Mouse (Mus musculus): ENCODE measurements around the gene Lsm2.
"Not testable (repeated sequence)": the region's sequence is repeated elsewhere in the genome, so short reads cannot be mapped to it uniquely, and the experiment has no call there.

The Lsm2 gene

DNA sequence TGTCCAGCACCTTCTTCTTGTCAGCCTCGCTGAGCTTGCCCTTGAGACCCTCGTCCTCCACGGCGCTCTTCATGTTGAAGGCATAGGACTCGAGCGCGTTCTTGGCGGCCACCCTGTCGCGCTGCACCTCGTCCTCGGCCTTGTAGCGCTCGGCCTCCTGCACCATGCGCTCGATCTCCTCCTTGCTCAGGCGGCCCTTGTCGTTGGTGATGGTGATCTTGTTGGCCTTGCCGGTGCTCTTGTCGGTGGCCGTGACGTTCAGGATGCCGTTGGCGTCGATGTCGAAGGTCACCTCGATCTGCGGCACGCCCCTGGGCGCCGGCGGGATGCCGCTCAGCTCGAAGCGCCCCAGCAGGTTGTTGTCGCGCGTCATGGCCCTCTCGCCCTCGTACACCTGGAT lies 24.4 kb upstream of the Lsm2 start:
- not testable (repeated sequence) for DNase-seq

DNA sequence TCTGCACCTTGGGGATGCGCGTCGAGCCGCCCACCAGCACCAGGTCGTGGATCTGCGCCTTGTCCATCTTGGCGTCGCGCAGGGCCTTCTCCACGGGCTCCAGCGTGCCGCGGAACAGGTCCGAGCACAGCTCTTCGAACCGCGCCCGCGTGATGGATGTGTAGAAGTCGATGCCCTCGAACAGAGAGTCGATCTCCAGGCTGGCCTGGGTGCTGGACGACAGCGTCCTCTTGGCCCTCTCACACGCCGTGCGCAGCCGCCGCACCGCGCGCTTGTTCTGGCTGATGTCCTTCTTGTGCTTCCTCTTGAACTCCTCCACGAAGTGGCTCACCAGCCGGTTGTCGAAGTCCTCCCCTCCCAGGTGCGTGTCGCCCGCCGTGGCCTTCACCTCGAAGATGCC lies 23.7 kb upstream of the Lsm2 start:
- DNase-seq = not testable (repeated sequence)

DNA sequence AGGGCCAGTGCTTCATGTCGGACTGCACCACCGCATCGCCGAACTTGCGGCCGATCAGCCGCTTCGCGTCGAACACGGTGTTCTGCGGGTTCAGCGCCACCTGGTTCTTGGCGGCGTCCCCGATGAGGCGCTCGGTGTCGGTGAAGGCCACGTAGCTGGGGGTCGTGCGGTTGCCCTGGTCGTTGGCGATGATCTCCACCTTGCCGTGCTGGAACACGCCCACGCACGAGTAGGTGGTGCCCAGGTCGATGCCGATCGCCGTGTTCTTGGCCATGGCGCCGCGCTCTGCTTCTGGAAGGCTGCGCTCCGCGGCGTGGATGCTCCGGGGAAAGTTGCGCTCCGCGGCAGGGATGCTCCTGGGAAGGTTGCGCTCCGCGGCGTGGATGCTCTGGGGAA lies 22.9 kb upstream of the Lsm2 start:
- DNase-seq = not testable (repeated sequence)

DNA sequence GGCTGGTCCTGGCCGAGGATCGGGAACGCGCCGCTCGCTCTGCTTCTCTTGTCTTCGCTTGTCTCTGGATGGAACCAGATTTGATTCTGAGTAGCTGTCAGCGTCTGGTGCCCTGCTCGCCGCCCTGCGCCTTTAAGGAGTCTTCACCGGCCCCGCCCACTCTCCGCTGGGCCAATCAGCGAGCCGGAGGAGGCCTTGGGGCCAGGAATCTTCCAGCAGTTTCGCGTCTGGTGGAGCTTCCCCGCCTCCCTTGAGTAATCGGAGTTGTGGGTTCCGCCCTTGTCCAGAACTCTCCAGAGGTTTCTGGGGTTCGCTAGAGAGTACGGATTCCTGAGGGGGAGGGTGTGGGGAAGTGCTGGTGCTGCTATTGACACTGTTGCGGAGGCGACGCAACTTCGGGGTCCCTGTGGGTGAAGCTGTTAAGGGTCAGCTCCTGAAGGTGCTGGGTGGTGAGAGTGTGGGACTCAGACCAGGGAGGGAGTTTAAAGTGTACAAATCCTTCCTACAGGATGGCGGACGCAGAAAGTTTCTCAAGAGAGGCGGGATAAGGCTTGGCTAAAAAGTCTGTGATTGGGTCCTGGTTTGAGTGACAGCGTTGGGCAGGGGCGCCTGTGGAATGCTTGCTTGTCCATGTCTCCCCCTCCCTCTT lies 22.4 kb upstream of the Lsm2 start, which contains the start of gene Hspa1b:
Gene Hspa1b, minus strand, starts transcription at position 109 of the 649 bp plus-strand sequence.
- peak; percentile 84 for DNase-seq

DNA sequence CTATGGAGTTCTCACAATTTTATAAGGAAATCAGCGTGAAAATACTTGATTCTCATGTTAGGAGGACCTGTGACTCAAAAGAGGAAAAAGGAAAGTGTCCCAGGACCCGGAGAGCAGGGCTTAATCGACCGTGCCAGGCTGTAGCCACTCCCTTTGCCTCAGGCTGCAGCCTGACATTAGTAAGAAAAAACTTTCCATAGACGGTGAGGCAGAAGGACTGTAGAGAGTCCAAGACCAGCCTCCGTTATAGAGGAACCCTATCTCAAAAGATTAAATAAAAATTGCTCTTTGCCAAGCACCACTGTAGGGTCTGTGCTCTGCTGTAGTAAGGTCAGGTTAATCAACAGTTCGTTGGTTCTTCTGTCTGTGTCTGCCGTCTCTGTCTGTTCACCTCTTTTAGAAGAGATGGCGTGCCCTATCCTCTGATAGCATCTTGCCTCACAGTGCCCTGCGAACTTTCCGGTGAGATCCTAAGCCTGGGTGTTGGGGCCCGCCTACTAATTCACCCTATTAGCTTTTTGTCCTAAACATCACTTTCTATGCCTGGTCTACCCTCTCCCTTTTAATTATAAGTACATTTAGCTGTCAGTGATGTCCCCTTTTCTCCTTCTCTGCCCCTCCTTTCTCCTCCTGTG lies 21.7 kb upstream of the Lsm2 start:
- peak; percentile 35 for DNase-seq

DNA sequence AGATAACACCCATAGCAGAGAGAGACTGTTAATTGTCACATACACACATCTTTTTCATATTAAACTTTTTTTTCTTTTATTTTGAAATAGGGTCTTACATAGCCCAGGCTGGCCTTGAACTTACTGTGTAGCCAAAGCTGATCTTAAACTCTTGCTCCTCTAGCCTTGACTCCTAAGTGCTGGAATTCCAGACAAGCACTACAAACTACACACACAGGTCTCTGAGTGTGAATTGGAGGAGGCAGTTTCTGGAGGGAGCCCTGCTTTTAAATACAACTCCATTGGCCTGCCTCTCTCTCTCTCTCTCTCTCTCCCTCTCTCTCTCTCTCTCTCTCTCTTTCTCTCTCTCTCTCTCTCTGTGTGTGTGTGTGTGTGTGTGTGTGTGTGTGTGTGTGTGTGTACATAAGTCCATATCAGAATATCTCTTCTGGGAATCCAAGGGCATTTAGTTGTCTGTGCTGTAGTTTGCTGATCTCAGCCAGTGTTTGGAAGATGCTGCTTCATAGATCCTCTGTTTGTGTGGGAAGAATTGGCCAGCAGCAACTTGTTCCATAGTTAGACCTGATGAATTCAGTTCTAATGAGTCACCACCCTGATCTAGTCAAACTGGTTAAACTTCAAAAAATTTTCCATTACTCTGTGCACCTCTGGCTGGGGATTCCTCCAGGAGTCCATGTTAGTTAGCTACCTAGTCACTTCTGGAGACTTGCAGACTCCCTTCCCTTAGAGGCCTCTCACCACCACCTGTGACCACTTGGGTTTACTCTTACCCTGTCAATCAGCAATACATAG lies 20.8 kb upstream of the Lsm2 start:
- DNase-seq = no peak

DNA sequence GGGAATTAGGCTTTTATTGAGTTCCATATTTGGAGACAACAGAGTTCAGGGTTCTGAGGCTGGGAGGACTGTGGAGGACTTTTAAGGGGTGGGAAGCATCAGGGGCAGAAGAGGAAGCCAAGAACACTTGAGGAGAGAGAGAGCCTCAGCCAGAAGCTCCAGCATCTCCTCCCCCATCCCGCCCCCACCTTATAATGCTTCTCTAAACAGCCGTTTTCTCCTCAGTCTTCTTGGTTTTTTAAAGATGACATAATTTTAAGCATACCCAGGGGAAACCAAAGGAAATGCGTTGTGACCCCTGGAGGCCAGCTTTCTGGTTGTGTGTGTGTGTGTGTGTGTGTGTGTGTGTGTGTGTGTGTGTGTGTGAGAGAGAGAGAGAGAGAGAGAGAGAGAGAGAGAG lies 19.5 kb upstream of the Lsm2 start:
- no peak for DNase-seq

DNA sequence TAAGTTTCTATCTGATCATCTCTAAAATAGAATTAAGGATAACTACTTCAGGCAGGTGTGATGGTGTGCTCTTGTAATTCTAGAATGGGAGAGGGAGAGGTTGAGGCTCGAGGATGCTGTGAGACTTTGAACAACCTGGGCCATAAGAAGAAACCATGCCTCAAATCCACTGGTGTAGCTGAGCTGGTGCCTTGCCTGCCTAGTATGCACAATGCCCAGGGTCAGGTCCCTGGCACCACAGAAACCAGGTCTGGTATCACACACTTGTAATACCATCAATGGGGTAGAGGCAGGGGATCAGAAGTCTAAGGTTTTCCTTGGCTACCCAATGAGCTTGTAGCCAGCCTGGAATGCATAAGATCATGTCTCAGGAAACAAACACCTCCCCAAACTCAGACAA lies 18.8 kb upstream of the Lsm2 start:
- DNase-seq = no peak

DNA sequence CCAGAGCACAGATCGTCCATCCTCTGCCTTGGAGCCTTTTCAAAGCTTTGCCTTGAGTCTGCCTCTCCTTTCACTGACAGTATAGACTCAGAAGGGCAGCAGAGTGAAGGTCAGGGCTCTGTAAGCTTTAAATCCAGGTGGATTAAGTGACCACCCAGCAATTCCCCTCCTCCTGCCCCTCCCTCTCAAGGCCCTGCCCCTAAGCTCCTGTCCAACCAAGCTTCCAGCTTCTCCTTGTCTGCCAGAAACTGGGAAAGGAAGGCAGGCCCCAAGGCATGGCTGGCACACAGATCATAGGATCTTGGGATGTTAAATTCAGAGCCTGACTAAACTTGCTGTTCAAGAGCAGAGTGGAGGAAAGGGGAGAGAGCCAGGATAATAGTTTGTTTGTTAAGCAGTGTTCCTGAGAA lies 17.0 kb upstream of the Lsm2 start:
- no peak for DNase-seq

DNA sequence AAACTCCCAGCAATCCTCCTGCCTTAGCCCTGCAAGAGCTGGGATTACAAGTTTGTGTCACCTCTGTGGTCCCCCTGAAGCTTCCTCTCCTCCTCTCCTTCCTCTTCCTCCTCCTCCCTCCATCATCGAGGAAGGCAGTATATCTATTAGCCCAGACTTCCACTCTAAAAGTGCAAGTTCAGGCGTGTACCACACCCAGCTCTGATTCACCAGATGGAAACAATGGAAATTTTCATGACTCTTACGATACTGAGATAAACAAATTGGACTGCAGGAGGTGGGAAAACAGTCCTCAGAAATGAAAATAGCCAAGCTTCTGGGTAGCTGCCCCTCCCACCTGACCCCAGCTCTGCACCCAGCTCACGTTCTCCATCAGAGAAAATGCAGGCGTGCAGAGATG lies 16.0 kb upstream of the Lsm2 start:
- no peak for DNase-seq

DNA sequence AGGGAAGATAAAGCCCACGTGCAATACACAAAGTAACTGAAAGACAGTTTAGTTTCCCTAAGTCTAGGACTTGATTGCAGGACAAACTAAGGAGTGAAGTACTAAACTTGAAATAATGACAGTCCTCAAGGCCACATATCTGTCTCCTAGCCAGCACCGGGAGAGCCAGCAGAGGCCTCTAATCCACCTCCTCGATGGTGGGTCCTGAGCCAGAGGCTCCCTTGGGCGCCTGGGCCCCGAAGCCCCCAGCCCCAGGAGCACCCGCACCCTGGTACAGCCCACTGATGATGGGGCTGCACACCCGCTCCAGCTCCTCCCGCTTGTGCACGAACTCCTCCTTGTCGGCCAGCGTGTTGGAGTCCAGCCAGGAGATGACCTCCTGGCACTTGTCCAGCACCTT lies 11.8 kb upstream of the Lsm2 start, which contains the start of gene Gm20481:
Gene Gm20481, plus strand, starts transcription at position 91 of the 400 bp plus-strand sequence.
- DNase-seq = not testable (repeated sequence)

DNA sequence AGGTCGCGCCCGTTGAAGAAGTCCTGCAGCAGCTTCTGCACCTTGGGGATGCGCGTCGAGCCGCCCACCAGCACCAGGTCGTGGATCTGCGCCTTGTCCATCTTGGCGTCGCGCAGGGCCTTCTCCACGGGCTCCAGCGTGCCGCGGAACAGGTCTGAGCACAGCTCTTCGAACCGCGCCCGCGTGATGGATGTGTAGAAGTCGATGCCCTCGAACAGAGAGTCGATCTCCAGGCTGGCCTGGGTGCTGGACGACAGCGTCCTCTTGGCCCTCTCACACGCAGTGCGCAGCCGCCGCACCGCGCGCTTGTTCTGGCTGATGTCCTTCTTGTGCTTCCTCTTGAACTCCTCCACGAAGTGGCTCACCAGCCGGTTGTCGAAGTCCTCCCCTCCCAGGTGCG lies 10.8 kb upstream of the Lsm2 start:
- DNase-seq = not testable (repeated sequence)

DNA sequence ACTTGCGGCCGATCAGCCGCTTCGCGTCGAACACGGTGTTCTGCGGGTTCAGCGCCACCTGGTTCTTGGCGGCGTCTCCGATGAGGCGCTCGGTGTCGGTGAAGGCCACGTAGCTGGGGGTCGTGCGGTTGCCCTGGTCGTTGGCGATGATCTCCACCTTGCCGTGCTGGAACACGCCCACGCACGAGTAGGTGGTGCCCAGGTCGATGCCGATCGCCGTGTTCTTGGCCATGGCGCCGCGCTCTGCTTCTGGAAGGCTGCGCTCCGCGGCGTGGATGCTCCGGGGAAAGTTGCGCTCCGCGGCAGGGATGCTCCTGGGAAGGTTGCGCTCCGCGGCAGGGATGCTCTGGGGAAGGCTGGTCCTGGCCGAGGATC lies 10.0 kb upstream of the Lsm2 start:
- DNase-seq = not testable (repeated sequence)

DNA sequence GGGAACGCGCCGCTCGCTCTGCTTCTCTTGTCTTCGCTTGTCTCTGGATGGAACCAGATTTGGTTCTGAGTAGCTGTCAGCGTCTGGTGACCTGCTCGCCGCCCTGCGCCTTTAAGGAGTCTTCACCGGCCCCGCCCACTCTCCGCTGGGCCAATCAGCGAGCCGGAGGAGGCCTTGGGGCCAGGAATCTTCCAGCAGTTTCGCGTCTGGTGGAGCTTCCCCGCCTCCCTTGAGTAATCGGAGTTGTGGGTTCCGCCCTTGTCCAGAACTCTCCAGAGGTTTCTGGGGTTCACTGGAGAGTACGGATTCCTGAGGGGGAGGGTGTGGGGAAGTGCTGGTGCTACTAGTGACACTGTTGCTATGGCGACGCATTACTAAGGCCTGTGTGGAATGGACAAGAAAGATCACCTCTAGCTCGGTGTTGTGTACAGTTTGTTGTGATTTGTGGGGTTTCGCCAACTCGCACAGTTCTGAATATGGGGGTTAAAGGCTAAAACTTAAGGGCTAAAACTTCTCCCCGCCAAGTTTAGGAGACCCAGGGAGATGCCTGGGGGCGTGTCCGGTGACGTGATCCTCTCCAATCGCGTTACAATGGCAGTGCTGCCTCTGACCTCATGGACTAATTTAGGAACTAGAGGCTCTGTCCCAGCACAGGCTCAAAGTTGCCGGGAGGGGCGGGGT lies 9.5 kb upstream of the Lsm2 start, which contains the start of the genes Hspa1a and Hspa1l:
Gene Hspa1a, minus strand, starts transcription at position 88 of the 681 bp plus-strand sequence.
Gene Hspa1l, plus strand, starts transcription at position 635 of the 681 bp plus-strand sequence.
- peak; percentile 82 for DNase-seq

DNA sequence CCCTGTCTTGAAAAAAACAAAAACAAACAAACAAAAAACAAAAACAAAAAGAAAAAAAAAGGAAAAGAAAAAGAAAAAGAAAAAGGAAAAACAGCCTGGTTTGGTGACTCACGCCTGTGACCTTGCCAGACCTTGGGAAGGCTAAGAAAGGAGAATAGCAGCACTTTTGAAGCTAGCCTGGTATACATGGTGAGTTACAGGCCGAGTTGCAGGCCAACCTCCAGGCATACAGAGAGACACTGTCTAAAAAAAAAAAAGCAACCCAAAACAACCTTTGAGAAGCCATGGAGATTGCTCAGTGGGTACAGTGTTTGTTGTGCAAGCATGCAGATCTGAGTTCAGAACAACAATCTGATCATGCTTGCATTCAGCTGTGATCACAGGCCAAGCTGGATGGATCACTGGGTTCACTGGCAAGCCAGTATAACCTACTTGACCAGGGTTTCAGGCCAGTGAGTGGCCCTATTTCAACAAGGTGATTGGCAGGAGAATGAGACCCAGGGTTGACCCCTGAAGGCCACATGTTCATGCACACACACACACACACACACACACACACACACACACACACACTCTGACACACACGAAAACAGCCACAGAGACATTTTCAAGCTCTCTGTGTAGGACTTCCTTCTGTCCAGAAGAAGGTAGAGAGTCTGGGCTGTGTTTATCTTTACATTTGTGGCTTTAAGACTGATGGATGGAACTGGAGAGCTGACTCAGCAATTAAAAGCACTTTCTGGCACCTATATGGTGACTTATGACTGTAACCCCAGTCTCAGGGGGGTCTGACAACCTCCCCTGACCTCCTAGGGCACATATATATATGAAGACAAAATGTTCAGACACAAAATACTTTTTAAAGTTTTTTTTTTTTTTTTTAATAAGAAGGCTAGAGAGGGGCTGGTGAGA lies 5.8 kb upstream of the Lsm2 start:
- no peak for DNase-seq

DNA sequence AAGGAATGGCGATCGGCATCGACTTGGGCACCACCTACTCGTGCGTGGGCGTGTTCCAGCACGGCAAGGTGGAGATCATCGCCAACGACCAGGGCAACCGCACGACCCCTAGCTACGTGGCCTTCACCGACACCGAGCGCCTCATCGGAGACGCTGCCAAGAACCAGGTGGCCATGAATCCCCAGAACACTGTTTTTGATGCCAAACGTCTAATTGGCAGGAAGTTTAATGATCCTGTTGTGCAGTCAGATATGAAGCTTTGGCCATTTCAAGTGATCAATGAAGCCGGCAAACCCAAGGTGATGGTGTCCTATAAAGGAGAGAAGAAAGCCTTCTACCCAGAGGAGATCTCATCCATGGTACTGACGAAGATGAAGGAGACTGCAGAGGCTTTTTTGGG lies 4.7 kb upstream of the Lsm2 start:
- no peak for DNase-seq

DNA sequence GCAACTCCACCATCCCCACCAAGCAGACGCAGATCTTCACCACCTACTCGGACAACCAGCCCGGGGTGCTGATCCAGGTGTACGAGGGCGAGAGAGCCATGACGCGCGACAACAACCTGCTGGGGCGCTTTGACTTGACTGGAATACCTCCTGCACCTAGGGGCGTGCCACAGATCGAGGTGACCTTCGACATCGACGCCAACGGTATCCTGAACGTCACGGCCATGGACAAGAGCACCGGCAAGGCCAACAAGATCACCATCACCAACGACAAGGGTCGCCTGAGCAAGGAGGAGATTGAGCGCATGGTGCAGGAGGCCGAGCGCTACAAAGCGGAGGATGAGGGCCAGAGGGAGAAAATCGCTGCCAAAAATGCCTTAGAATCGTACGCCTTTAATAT lies 3.4 kb upstream of the Lsm2 start:
- no peak for DNase-seq

DNA sequence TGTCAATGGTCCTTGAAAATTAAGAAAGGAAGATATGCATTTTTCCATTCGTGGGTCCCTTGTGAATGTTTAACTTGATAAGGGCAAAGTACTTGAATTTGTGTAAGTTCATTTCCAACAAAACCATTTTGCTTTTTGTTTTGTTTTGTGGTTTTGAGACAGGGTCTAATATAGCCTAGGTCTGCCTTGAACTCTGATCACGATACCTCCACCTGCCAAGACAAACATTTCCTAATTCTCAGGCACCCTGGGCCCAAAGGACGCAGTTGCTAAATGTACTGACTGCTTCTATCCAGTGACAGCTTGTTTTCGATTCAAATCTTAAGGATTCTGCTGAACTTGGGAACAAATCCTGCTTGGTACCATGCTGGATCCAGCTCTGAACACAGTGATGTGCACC lies 2.0 kb upstream of the Lsm2 start:
- no peak for DNase-seq

DNA sequence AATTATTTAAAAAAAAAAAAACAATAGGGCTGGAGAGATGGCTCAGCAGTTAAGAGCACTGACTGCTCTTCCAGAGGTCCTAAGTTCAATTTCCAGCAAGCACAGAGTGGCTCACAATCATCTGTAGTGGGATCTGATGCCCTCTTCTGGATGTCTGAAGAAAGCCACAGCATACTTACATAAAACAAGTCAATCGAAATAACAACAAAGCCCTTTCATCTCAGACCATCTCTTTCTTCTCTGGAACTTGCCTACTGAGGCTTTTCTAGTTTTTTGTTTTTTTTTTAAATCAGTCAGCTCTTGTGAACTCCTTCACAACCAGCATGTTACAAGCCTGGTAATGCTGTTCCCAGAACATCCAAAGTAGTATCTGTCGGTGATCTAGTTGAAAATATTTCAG lies 1.0 kb upstream of the Lsm2 start:
- DNase-seq = peak; percentile 39

DNA sequence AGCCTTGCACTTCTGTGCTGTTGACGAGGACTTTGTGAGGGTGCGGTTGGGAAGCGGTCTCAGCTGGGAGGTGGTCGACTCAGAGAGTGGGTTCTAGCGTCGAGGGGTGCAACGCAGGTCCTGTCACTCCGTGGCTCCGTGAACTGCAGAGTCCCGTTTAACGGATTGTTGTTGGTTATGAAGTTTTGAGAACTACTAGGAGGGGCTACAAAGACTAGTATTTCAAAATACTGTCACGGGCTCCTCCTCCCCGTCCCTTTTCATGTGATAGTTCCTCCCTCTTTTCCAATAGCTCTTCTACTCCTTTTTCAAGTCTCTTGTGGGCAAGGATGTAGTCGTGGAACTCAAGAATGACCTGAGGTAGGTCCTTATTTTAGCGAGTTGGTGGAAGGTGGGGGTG lies 666 bp downstream of the Lsm2 start:
- DNase-seq = no peak

DNA sequence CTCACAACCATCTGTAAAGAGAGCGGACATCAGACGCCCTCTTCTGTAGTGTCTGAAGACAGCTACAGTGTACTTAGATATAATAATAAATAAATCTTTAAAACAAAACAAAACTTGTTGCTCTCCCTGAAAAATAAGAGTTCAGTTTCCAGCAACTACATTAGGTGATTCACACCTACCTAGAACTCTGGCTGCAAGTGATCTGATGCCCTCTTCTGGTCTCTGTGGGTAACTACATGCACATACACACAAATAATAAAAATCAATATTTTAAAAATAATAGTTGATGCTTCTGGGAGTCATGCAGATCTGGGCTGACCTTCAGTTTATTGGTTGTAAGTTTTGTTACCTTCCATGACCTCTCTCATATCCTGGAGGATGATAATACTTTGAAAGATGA lies 2.6 kb downstream of the Lsm2 start:
- peak; percentile 40 for DNase-seq

DNA sequence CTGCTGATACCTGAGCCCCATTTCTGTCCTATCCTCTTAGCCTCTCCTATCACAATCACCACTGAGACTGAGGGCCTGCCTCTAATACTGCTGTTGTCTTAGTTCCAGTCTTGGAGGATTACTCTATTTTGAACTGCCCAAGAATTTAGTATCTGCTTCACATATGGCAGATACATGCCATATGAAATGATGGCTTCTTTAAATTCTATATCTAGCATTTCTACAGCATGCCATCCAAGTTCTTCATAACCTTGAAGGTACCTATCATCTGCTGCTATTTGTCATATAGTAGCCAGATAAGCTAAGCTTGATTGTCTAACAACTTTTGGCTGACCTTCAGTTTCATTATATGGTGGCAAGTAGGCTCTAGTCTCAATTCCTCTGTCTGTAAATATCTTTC lies 13.1 kb downstream of the Lsm2 start:
- no peak for DNase-seq
